Mouse (Mus musculus): ENCODE measurements around the gene Atp5s. TPM values are rescaled to one million over a fixed set of nuclear protein-coding genes. Genes with fewer than 3 reads are reported as not detected.

The Atp5s gene
- polyA plus RNA-seq, 1 experiment from 2014 or later: 20.6 TPM

DNA sequence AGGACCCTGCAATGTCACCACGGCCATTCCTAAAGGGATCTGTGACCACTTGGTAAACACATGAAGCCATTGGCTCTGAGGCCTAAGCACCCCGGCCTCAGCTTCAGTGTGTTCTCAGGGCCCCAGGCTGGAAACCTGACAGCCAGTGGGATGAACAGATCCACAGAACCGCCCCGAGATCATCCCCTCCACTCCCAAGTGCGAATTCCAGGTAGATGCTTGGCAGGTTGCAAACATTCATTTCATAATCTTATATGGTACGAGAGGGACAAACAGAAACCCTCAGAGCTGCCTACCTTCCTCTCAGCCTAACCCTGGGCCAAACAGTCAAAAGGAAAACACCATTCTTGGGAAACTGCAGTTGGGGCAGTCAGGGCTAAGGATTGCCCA is 52.6 kb downstream of the Atp5s start:
- no peak for ATAC-seq (ENCODE audit: low FRiP score, low TSS enrichment)
- TF ChIP-seq CTCF (IDR thresholded peaks at IDR 0.05; ENCODE audit: low read depth): no peak
- no peak for TF ChIP-seq EP300 (optimal IDR thresholded peaks at IDR 0.05)

GRCm38 (mm10) chr12:69777957-69778356 is 53.2 kb downstream of the Atp5s start:
- WGBS: 58% methylated on average over 2 of the region's 2 CpGs
- DNase-seq (ENCODE audit: low spot score): no peak
- Histone ChIP-seq H3K4me2 (replicated peaks; ENCODE audit: low read depth) (no peak overlapping the region), H3K27ac (replicated peaks) (no peak overlapping the region), H3K4me1 (replicated peaks; ENCODE audit: control insufficient read depth, insufficient read depth) (no peaks in the 10 kb centered on the region; the same call in 1 of the 2 replicates), H3K9me3 (ENCODE audit: control insufficient read depth, low read length) (no peaks in the 10 kb centered on the region), H3K36me3 (ENCODE audit: control insufficient read depth, insufficient read depth, low read length) (no peaks in the 10 kb centered on the region), H3K27me3 (ENCODE audit: control insufficient read depth, insufficient read depth, low read length) (no peaks in the 10 kb centered on the region), H3K9ac (ENCODE audit: low read length) (no peak overlapping the region), H3K4me3 (ENCODE audit: low read depth, low read length) (no peak overlapping the region)
- TF ChIP-seq CTCF (IDR thresholded peaks at IDR 0.05; ENCODE audit: low read depth) (no peak), EP300 (optimal IDR thresholded peaks at IDR 0.05) (no peak)
- no peak for ATAC-seq (ENCODE audit: low FRiP score, low TSS enrichment)

More for the DNA sequence above, 52.6 kb downstream of the Atp5s start:
- Histone ChIP-seq H3K9ac (ENCODE audit: low read length) (no peak overlapping the region), H3K4me1 (replicated peaks; ENCODE audit: control insufficient read depth, insufficient read depth) (no peaks in the 10 kb centered on the region; the same call in 1 of the 2 replicates), H3K4me2 (replicated peaks; ENCODE audit: low read depth) (no peak overlapping the region), H3K27me3 (ENCODE audit: control insufficient read depth, insufficient read depth, low read length) (no peaks in the 10 kb centered on the region), H3K4me3 (ENCODE audit: low read depth, low read length) (no peak overlapping the region), H3K36me3 (ENCODE audit: control insufficient read depth, insufficient read depth, low read length) (no peaks in the 10 kb centered on the region), H3K9me3 (ENCODE audit: control insufficient read depth, low read length) (no peaks in the 10 kb centered on the region), H3K27ac (replicated peaks) (peak overlapping the region; percentile 24; the same call in 1 of the 2 replicates)
- WGBS: 78% methylated on average over 6 of the region's 6 CpGs
- no peak for DNase-seq (ENCODE audit: low spot score)

- ATAC-seq (ENCODE audit: low FRiP score, low TSS enrichment) (no peak), DNase-seq (ENCODE audit: low spot score) (no peak)
- Histone ChIP-seq H3K27me3 (ENCODE audit: control insufficient read depth, insufficient read depth, low read length) (no peaks in the 10 kb centered on the region), H3K9me3 (ENCODE audit: control insufficient read depth, low read length) (no peaks in the 10 kb centered on the region), H3K27ac (replicated peaks) (no peak overlapping the region), H3K4me1 (replicated peaks; ENCODE audit: control insufficient read depth, insufficient read depth) (no peaks in the 10 kb centered on the region; the same call in 1 of the 2 replicates), H3K4me3 (ENCODE audit: low read depth, low read length) (no peak overlapping the region), H3K4me2 (replicated peaks; ENCODE audit: low read depth) (no peak overlapping the region), H3K9ac (ENCODE audit: low read length) (no peak overlapping the region), H3K36me3 (ENCODE audit: control insufficient read depth, insufficient read depth, low read length) (no peaks in the 10 kb centered on the region)
- 82% methylated on average over 8 of the region's 8 CpGs for WGBS
- TF ChIP-seq EP300 (optimal IDR thresholded peaks at IDR 0.05): no peak
- TF ChIP-seq CTCF (IDR thresholded peaks at IDR 0.05; ENCODE audit: low read depth): no peak
These were observed 56.7 kb downstream of the Atp5s start for GRCm38 (mm10) chr12:69781480-69781879.

DNA sequence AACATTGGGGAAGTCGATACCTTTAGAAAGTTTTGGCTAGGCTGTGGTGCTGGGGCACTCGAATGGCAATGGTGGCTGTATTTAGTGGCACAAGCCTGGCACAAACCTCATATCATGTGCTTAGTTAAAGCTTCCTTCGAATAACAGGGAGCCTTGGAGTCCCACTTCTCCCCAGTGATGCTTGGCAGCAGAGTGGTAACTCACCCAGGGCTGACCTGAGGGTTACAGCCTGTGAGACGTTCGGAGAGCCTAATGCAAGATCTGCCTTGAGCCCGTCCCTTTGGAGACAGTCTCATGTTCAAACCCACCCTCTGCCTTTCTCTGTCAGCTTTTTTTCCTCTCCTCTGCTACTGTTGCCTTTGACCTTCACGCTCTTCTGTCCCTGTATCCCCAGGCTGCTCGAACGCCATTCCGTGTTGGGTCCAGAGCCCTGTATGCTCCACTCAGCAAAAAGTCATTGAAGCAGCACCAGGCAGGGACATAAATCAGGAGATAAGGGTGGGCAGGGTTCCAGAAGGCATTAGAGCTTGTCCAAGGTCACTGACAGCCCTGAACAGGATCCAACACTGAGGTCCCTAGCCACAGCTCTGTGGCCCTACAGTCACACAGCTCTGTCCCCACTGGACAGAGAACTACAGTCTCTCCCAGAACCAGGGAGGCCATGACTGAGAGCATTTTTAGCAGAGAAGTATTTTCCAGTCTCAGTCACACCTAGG is 57.3 kb downstream of the Atp5s start:
- Histone ChIP-seq H3K27ac (replicated peaks) (no peak overlapping the region), H3K4me3 (ENCODE audit: low read depth, low read length) (no peak overlapping the region), H3K27me3 (ENCODE audit: control insufficient read depth, insufficient read depth, low read length) (no peaks in the 10 kb centered on the region), H3K9ac (ENCODE audit: low read length) (no peak overlapping the region), H3K36me3 (ENCODE audit: control insufficient read depth, insufficient read depth, low read length) (no peaks in the 10 kb centered on the region), H3K4me1 (replicated peaks; ENCODE audit: control insufficient read depth, insufficient read depth) (no peaks in the 10 kb centered on the region; the same call in 1 of the 2 replicates), H3K9me3 (ENCODE audit: control insufficient read depth, low read length) (no peaks in the 10 kb centered on the region), H3K4me2 (replicated peaks; ENCODE audit: low read depth) (no peak overlapping the region)
- TF ChIP-seq EP300 (optimal IDR thresholded peaks at IDR 0.05): no peak
- no peak for TF ChIP-seq CTCF (IDR thresholded peaks at IDR 0.05; ENCODE audit: low read depth)
- 0 out of 2 replicates have a peak, but pooled peaks have one; percentile 32 for ATAC-seq (ENCODE audit: low FRiP score, low TSS enrichment)
- 76% methylated on average over 10 of the region's 10 CpGs for WGBS
- no peak for DNase-seq (ENCODE audit: low spot score)

GRCm38 (mm10) chr12:69783247-69784025 is 58.7 kb downstream of the Atp5s start:
- no peak overlapping the region for H3K4me3 ChIP-seq (ENCODE audit: low read depth, low read length)
- no peak overlapping the region for H3K27ac ChIP-seq (replicated peaks)
- H3K9me3 ChIP-seq (ENCODE audit: control insufficient read depth, low read length): no peaks in the 10 kb centered on the region
- WGBS: 44% methylated on average over 6 of the region's 6 CpGs
- H3K4me1 ChIP-seq (replicated peaks; ENCODE audit: control insufficient read depth, insufficient read depth): no peaks in the 10 kb centered on the region
- H3K4me2 ChIP-seq (replicated peaks; ENCODE audit: low read depth): no peak overlapping the region
- H3K27me3 ChIP-seq (ENCODE audit: control insufficient read depth, insufficient read depth, low read length): no peaks in the 10 kb centered on the region
- TF ChIP-seq EP300 (optimal IDR thresholded peaks at IDR 0.05): no peak
- no peak for TF ChIP-seq CTCF (IDR thresholded peaks at IDR 0.05; ENCODE audit: low read depth)
- no peaks in the 10 kb centered on the region for H3K36me3 ChIP-seq (ENCODE audit: control insufficient read depth, insufficient read depth, low read length)
- no peak overlapping the region for H3K9ac ChIP-seq (ENCODE audit: low read length)
- DNase-seq (ENCODE audit: low spot score) (no peak), ATAC-seq (ENCODE audit: low FRiP score, low TSS enrichment) (no peak)

DNA sequence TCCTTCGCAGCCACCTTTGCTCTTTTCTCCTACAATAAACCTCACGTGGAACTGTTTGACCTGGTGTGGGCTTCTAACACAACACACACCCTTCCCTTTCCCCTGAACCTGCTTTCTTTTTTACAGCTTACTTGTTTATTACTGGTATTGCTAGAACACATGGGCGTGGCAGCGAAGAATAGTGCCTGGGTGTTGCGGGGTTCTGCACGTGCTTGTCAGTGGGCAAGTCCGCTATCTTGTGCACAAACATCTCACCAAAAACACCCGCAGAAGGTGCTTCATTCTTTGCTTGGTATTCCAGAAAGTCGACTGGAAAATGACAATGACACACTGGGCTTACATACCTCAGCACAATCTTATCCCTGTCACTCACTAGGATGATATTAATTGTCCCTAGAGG is 60.7 kb downstream of the Atp5s start:
- Histone ChIP-seq H3K27ac (replicated peaks) (no peak overlapping the region), H3K27me3 (ENCODE audit: control insufficient read depth, insufficient read depth, low read length) (no peaks in the 10 kb centered on the region), H3K4me3 (ENCODE audit: low read depth, low read length) (no peak overlapping the region), H3K4me1 (replicated peaks; ENCODE audit: control insufficient read depth, insufficient read depth) (no peaks in the 10 kb centered on the region), H3K4me2 (replicated peaks; ENCODE audit: low read depth) (no peak overlapping the region), H3K36me3 (ENCODE audit: control insufficient read depth, insufficient read depth, low read length) (no peaks in the 10 kb centered on the region), H3K9me3 (ENCODE audit: control insufficient read depth, low read length) (no peaks in the 10 kb centered on the region), H3K9ac (ENCODE audit: low read length) (no peak overlapping the region)
- TF ChIP-seq CTCF (IDR thresholded peaks at IDR 0.05; ENCODE audit: low read depth) (no peak), EP300 (optimal IDR thresholded peaks at IDR 0.05) (no peak)
- no peak for DNase-seq (ENCODE audit: low spot score)
- WGBS: 78% methylated on average over 9 of the region's 9 CpGs
- ATAC-seq (ENCODE audit: low FRiP score, low TSS enrichment): no peak
